Mouse (Mus musculus) testis, postnatal 14 days (tissue): ENCODE measurements around the gene Olfr171.
"Not testable (repeated sequence)": the region's sequence is repeated elsewhere in the genome, so short reads cannot be mapped to it uniquely, and the experiment has no call there.

Experiments used
- DNase-seq: peaks from one replicate; pipeline ENCODE4 v3.0.0; 2021; ENCODE audit warnings: low spot score

Gene Olfr171

GRCm38 (mm10) chr16:19629816-19630215, at the start of gene Olfr171:
TSS of gene Olfr171 (minus strand) at chr16:19629916.
- no peak for DNase-seq

- DNase-seq = no peak
These were observed 41.1 kb upstream of the Olfr171 start for GRCm38 (mm10) chr16:19670768-19671357.

- DNase-seq = no peak
These were observed 36.6 kb upstream of the Olfr171 start for GRCm38 (mm10) chr16:19666312-19666711.

DNA sequence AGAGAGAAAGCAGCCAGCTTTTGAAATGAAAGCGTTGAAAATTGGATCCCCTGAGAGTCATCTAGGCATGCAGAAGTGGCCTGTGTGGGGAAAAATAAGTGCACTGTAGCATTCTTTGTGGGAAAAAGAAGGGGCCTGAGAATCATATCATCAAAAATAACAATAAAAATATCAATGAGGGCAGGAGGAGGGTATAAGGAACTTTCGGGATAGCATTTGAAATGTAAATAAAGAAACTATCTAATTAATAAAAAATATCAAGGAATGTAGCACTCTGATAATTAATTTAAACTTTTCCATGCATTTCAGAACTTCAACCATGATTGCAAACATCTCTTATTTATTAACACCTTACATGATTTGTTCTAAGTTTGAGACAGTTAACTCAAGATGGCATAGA, 17.9 kb downstream of the Olfr171 start, which contains the start of gene Olfr170:
Gene Olfr170, minus strand, starts transcription at position 101 of the 400 bp plus-strand sequence.
- not testable (repeated sequence) for DNase-seq

- no peak for DNase-seq
These were observed 26.6 kb downstream of the Olfr171 start for GRCm38 (mm10) chr16:19603166-19603565.
